Mouse (Mus musculus): Measurements from ENCODE around the gene Ucn2.

DNA sequence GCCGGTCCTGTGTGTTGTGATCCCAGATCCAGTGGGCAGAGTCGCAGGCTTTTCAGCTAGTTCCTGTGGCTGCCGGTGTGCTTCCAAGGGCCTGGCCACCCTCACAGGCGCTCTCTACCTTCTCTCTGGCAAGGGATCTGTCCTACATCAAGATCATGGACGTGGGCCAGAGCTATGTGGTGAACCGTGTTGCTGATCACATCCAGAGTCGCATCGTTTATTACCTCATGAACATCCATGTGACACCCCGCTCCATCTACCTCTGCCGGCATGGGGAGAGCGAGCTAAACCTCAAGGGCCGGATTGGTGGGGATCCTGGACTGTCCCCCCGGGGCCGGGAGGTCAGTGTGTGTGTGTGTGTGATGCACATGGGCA lies 24.5 kb downstream of the Ucn2 start:
- TF ChIP-seq CTCF (IDR thresholded peaks at IDR 0.05; ENCODE audit: low read depth) (no peak), EP300 (IDR thresholded peaks at IDR 0.05; ENCODE audit: low read depth) (no peak)
